Mouse (Mus musculus): ENCODE data around the gene Eif3k.

Gene Eif3k

GRCm38 (mm10) chr7:28958770-28959169, 22.9 kb downstream of the Eif3k start:
- no peak for DNase-seq (ENCODE audit: low spot score)

GRCm38 (mm10) chr7:28957997-28958725, 23.5 kb downstream of the Eif3k start:
- DNase-seq (ENCODE audit: low spot score): no peak

- no peak for DNase-seq (ENCODE audit: low spot score)
Observed at GRCm38 (mm10) chr7:28957286-28957685, 24.4 kb downstream of the Eif3k start.

GRCm38 (mm10) chr7:28956270-28956669, 25.4 kb downstream of the Eif3k start:
- no peak for DNase-seq (ENCODE audit: low spot score)

GRCm38 (mm10) chr7:28955295-28955897, 26.3 kb downstream of the Eif3k start:
- no peak for DNase-seq (ENCODE audit: low spot score)

GRCm38 (mm10) chr7:28954773-28955172, 26.9 kb downstream of the Eif3k start:
- peak; percentile 61 for DNase-seq (ENCODE audit: low spot score)

- no peak for DNase-seq (ENCODE audit: low spot score)
Observed at GRCm38 (mm10) chr7:28953476-28954376, 27.9 kb downstream of the Eif3k start.

- DNase-seq (ENCODE audit: low spot score): peak; percentile 84
Observed at GRCm38 (mm10) chr7:28952786-28953185, 28.9 kb downstream of the Eif3k start.

- no peak for DNase-seq (ENCODE audit: low spot score)
Observed at GRCm38 (mm10) chr7:28951764-28952163, 29.9 kb downstream of the Eif3k start.

GRCm38 (mm10) chr7:28950346-28951037, 31.2 kb downstream of the Eif3k start:
- no peak for DNase-seq (ENCODE audit: low spot score)

GRCm38 (mm10) chr7:28949298-28949697, 32.4 kb downstream of the Eif3k start:
- no peak for DNase-seq (ENCODE audit: low spot score)

- DNase-seq (ENCODE audit: low spot score): no peak
Observed at GRCm38 (mm10) chr7:28948746-28949145, 32.9 kb downstream of the Eif3k start.

- no peak for DNase-seq (ENCODE audit: low spot score)
Observed at GRCm38 (mm10) chr7:28946271-28946610, 35.4 kb downstream of the Eif3k start.

- DNase-seq (ENCODE audit: low spot score): peak; percentile 57
Observed at GRCm38 (mm10) chr7:28945416-28946270, 36.0 kb downstream of the Eif3k start.

GRCm38 (mm10) chr7:28944756-28945415, 36.8 kb downstream of the Eif3k start:
- DNase-seq (ENCODE audit: low spot score): no peak

GRCm38 (mm10) chr7:28943451-28944180, 38.0 kb downstream of the Eif3k start:
- DNase-seq (ENCODE audit: low spot score): no peak

- DNase-seq (ENCODE audit: low spot score): no peak
Observed at GRCm38 (mm10) chr7:28941542-28941941, 40.1 kb downstream of the Eif3k start.

- DNase-seq (ENCODE audit: low spot score): no peak
Observed at GRCm38 (mm10) chr7:28941129-28941528, 40.5 kb downstream of the Eif3k start.

GRCm38 (mm10) chr7:28939418-28940183, 42.1 kb downstream of the Eif3k start:
- DNase-seq (ENCODE audit: low spot score): no peak

All from lung, postnatal 25 days (tissue).